24 mouse cellular contexts compared by ENCODE assay signal in genomic region chr12:116183212-116183935, GRCm38 (mm10).
A peak's percentile ranks its signal among the peaks of the same experiment; 100 is the strongest.
DNase-seq lines count a peak whose midpoint lies in the region; ATAC-seq and TF ChIP-seq lines count a peak whose summit lies in the region.
"Had no signal": no experiment of that assay in that cellular context is flagged by ENCODE, and none has a peak within 500 bp of the region (broad histone marks: within the 10 kb centered on the region; RNA-seq: fewer than 3 reads in every experiment).

No protein-coding gene starts in this region.

- H3K27ac ChIP-seq in embryonic facial prominence, embryonic 14.5 days (replicated peaks; ENCODE audit: low read depth, low read length): no peak overlapping the region
- H3K27ac ChIP-seq in embryonic facial prominence, embryonic 10.5 days (replicated peaks): no peak overlapping the region
- no peak overlapping the region for H3K27ac ChIP-seq in heart, embryonic 10.5 days
- H3K27ac ChIP-seq: embryonic facial prominence, embryonic 12.5 days; embryonic facial prominence, embryonic 15.5 days; forebrain, embryonic 10.5 days; forebrain, embryonic 12.5 days had no signal

- H3K4me3 ChIP-seq in embryonic facial prominence, embryonic 14.5 days (ENCODE audit: low read depth, low read length): no peak overlapping the region
- H3K4me3 ChIP-seq in embryonic facial prominence, embryonic 10.5 days: no peak overlapping the region
- no peak overlapping the region for H3K4me3 ChIP-seq in heart, embryonic 10.5 days
- no peak overlapping the region for H3K4me3 ChIP-seq in G1E (ENCODE audit: low read depth, low read length)
- H3K4me3 ChIP-seq: embryonic facial prominence, embryonic 12.5 days; embryonic facial prominence, embryonic 15.5 days; erythroblast, embryonic 14.5 days; forebrain, embryonic 10.5 days; forebrain, embryonic 12.5 days had no signal

- peak; percentile 62; the same call in 1 of the 2 replicates for ATAC-seq in embryonic facial prominence, embryonic 14.5 days (ENCODE audit: low read depth)
- 0 out of 2 replicates have a peak, but pooled peaks have one; percentile 6 for ATAC-seq in G1E (ENCODE audit: extremely low read depth, insufficient number of reproducible peaks, low FRiP score, poor library complexity, severe bottlenecking)
- ATAC-seq: CD4-positive, CD25-positive, alpha-beta regulatory T cell, adult 4 months; forebrain, embryonic 14.5 days; forebrain, embryonic 16.5 days had no signal

- no peaks in the 10 kb centered on the region for H3K36me3 ChIP-seq in embryonic facial prominence, embryonic 14.5 days (ENCODE audit: control insufficient read depth, insufficient read depth, low read length)
- no peaks in the 10 kb centered on the region for H3K36me3 ChIP-seq in embryonic facial prominence, embryonic 10.5 days (replicated peaks)
- no peaks in the 10 kb centered on the region for H3K36me3 ChIP-seq in heart, embryonic 10.5 days
- no peaks in the 10 kb centered on the region for H3K36me3 ChIP-seq in G1E (replicated peaks)
- H3K36me3 ChIP-seq: embryonic facial prominence, embryonic 12.5 days; embryonic facial prominence, embryonic 15.5 days; forebrain, embryonic 10.5 days; forebrain, embryonic 12.5 days had no signal

- DNase-seq in embryonic facial prominence, embryonic 14.5 days (ENCODE audit: low spot score): no peak
- DNase-seq in embryonic facial prominence, embryonic 10.5 days (ENCODE audit: low spot score): no peak
- DNase-seq in heart, embryonic 10.5 days (ENCODE audit: low spot score): peak; percentile 51
- DNase-seq in heart, adult 18-20 months: no peak
- DNase-seq in G1E (ENCODE audit: low spot score): no peak
- DNase-seq: adrenal gland, adult 2 months; adrenal gland, postnatal 10 days; adrenal gland, postnatal 25 days; B cell, adult 2 months; cerebellum, adult 11 months; cerebellum, adult 18-20 months; cerebellum, adult 8-10 months; cerebellum, adult 9-11 months; cerebellum, postnatal 14 days; cerebellum, postnatal 36 days; embryo, embryonic 11 days had no signal

- no peak for TF ChIP-seq CTCF in G1E (IDR thresholded peaks at IDR 0.05; ENCODE audit: low read depth, low read length)

- no peaks in the 10 kb centered on the region for H3K4me1 ChIP-seq in embryonic facial prominence, embryonic 14.5 days (ENCODE audit: control insufficient read depth, insufficient read depth, low read length)
- no peaks in the 10 kb centered on the region for H3K4me1 ChIP-seq in embryonic facial prominence, embryonic 10.5 days
- no peaks in the 10 kb centered on the region for H3K4me1 ChIP-seq in heart, embryonic 10.5 days
- H3K4me1 ChIP-seq in G1E (ENCODE audit: insufficient read depth, low read depth, low read length): no peaks in the 10 kb centered on the region
- H3K4me1 ChIP-seq: embryonic facial prominence, embryonic 12.5 days; embryonic facial prominence, embryonic 15.5 days; forebrain, embryonic 10.5 days; forebrain, embryonic 12.5 days had no signal

- no peaks in the 10 kb centered on the region for H3K9me3 ChIP-seq in embryonic facial prominence, embryonic 14.5 days (ENCODE audit: control insufficient read depth, low read length)
- H3K9me3 ChIP-seq in embryonic facial prominence, embryonic 10.5 days: no peaks in the 10 kb centered on the region
- no peaks in the 10 kb centered on the region for H3K9me3 ChIP-seq in heart, embryonic 10.5 days
- no peaks in the 10 kb centered on the region for H3K9me3 ChIP-seq in G1E (replicated peaks)
- H3K9me3 ChIP-seq: embryonic facial prominence, embryonic 12.5 days; embryonic facial prominence, embryonic 15.5 days; forebrain, embryonic 10.5 days; forebrain, embryonic 12.5 days had no signal

- 69% methylated on average over 6 of the region's 6 CpGs for WGBS in embryonic facial prominence, embryonic 14.5 days
- WGBS in embryonic facial prominence, embryonic 10.5 days: 80% methylated on average over 6 of the region's 6 CpGs
- 74% methylated on average over 6 of the region's 6 CpGs for WGBS in heart, embryonic 10.5 days

- H3K27me3 ChIP-seq in embryonic facial prominence, embryonic 14.5 days (replicated peaks; ENCODE audit: control insufficient read depth, insufficient read depth, low read length): no peaks in the 10 kb centered on the region
- H3K27me3 ChIP-seq in embryonic facial prominence, embryonic 10.5 days (replicated peaks; ENCODE audit: low read depth, poor library complexity, severe bottlenecking): no peaks in the 10 kb centered on the region
- no peaks in the 10 kb centered on the region for H3K27me3 ChIP-seq in heart, embryonic 10.5 days (ENCODE audit: insufficient read depth, poor library complexity, severe bottlenecking)
- peaks cover 4% of the 10 kb centered on the region for H3K27me3 ChIP-seq in G1E (ENCODE audit: insufficient read depth, low read length)
- H3K27me3 ChIP-seq: embryonic facial prominence, embryonic 12.5 days; embryonic facial prominence, embryonic 15.5 days; forebrain, embryonic 12.5 days had no signal

- H3K9ac ChIP-seq in embryonic facial prominence, embryonic 14.5 days (ENCODE audit: low read depth, low read length): no peak overlapping the region
- H3K9ac ChIP-seq: embryonic facial prominence, embryonic 12.5 days; embryonic facial prominence, embryonic 15.5 days; forebrain, embryonic 12.5 days had no signal

- no peak overlapping the region for H3K4me2 ChIP-seq in embryonic facial prominence, embryonic 14.5 days (ENCODE audit: low read depth, low read length)
- H3K4me2 ChIP-seq: embryonic facial prominence, embryonic 12.5 days; embryonic facial prominence, embryonic 15.5 days; forebrain, embryonic 12.5 days had no signal
